Mouse (Mus musculus) hindlimb bud, embryonic 11.5 days (tissue): Measurements from ENCODE around the gene Cdc25b.

Experiments
- DNase-seq: peaks from one replicate; pipeline ENCODE4 v3.0.0-alpha.2; 2012; ENCODE audit warnings: low read depth, low spot score; ENCODE audit errors: extremely low spot score

Cdc25b gene

GRCm38 (mm10) chr2:131189521-131190309 is 3.0 kb downstream of the Cdc25b start:
- DNase-seq = no peak

- no peak for DNase-seq
Measured at GRCm38 (mm10) chr2:131190344-131191004, 3.7 kb downstream of the Cdc25b start.

- DNase-seq = no peak
Measured at GRCm38 (mm10) chr2:131191005-131191390, 4.2 kb downstream of the Cdc25b start.

GRCm38 (mm10) chr2:131196606-131197316 is 10.0 kb downstream of the Cdc25b start:
- DNase-seq = no peak

- no peak for DNase-seq
Measured at GRCm38 (mm10) chr2:131200710-131201109, 14.0 kb downstream of the Cdc25b start.

GRCm38 (mm10) chr2:131201262-131201661 is 14.5 kb downstream of the Cdc25b start:
- DNase-seq = no peak

- no peak for DNase-seq
Measured at GRCm38 (mm10) chr2:131203816-131204409, 17.2 kb downstream of the Cdc25b start.

GRCm38 (mm10) chr2:131204410-131204981 is 17.7 kb downstream of the Cdc25b start:
- DNase-seq = no peak

- no peak for DNase-seq
Measured at GRCm38 (mm10) chr2:131205521-131206182, 18.9 kb downstream of the Cdc25b start.

- no peak for DNase-seq
Measured at GRCm38 (mm10) chr2:131206778-131207177, 20.0 kb downstream of the Cdc25b start, which contains the start of gene Ap5s1. Gene Ap5s1, plus strand, starts transcription at chr2:131207078.

GRCm38 (mm10) chr2:131208356-131208755 is 21.6 kb downstream of the Cdc25b start:
- DNase-seq = no peak

GRCm38 (mm10) chr2:131209125-131209795 is 22.5 kb downstream of the Cdc25b start:
- DNase-seq = no peak

- peak; percentile 76 for DNase-seq
Measured at GRCm38 (mm10) chr2:131209969-131210792, 23.4 kb downstream of the Cdc25b start.

GRCm38 (mm10) chr2:131211026-131211615 is 24.4 kb downstream of the Cdc25b start:
- no peak for DNase-seq

- DNase-seq = no peak
Measured at GRCm38 (mm10) chr2:131213773-131214172, 27.0 kb downstream of the Cdc25b start.

- no peak for DNase-seq
Measured at GRCm38 (mm10) chr2:131215941-131216858, 29.5 kb downstream of the Cdc25b start.

GRCm38 (mm10) chr2:131220030-131220429 is 33.3 kb downstream of the Cdc25b start:
- DNase-seq = no peak
